ENCODE assay signal across 37 mouse cellular contexts in genomic region chr4:34850156-34850555, GRCm38 (mm10). TPM values are rescaled to one million over a fixed set of nuclear protein-coding genes. Genes with fewer than 3 reads are reported as not detected.
"Had no signal": no experiment of that assay in that cellular context is flagged by ENCODE, and none has a peak within 500 bp of the region (broad histone marks: within the 10 kb centered on the region; RNA-seq: fewer than 3 reads in every experiment).

No protein-coding gene starts in this region.

- DNase-seq: gastrocnemius, postnatal 14 days; gastrocnemius, postnatal 36 days; heart, adult 11 months; heart, adult 2 months; heart, postnatal 14 days; heart, postnatal 36 days; kidney, adult 18-20 months; kidney, postnatal 10 days; kidney, postnatal 25 days; kidney, postnatal 4 days; liver, embryonic 13.5 days had no signal

- H3K27me3 ChIP-seq: heart, embryonic 13.5 days; heart, embryonic 15.5 days; hindbrain, embryonic 13.5 days; hindbrain, embryonic 15.5 days; intestine, embryonic 15.5 days; limb, embryonic 12.5 days; liver, embryonic 13.5 days; liver, embryonic 15.5 days had no signal

- H3K9ac ChIP-seq: heart, embryonic 13.5 days; heart, embryonic 15.5 days; hindbrain, embryonic 13.5 days; hindbrain, embryonic 15.5 days; intestine, embryonic 15.5 days; limb, embryonic 12.5 days; liver, embryonic 13.5 days; liver, embryonic 15.5 days had no signal

- H3K9me3 ChIP-seq: heart, embryonic 13.5 days; heart, embryonic 15.5 days; hindbrain, embryonic 13.5 days; hindbrain, embryonic 15.5 days; intestine, embryonic 15.5 days; limb, embryonic 10.5 days; liver, embryonic 13.5 days; liver, embryonic 15.5 days had no signal

- ATAC-seq: hindbrain, postnatal 0 days; intestine, embryonic 15.5 days; intestine, postnatal 0 days had no signal

- H3K4me2 ChIP-seq: heart, embryonic 11.5 days; heart, embryonic 13.5 days; heart, embryonic 15.5 days; hindbrain, embryonic 13.5 days; hindbrain, embryonic 15.5 days; intestine, embryonic 15.5 days; limb, embryonic 12.5 days; liver, embryonic 11.5 days; liver, embryonic 13.5 days; liver, embryonic 15.5 days had no signal

- H3K27ac ChIP-seq: heart, adult 2 months; heart, embryonic 13.5 days; heart, embryonic 15.5 days; hindbrain, embryonic 13.5 days; hindbrain, embryonic 15.5 days; hindbrain, postnatal 0 days; intestine, embryonic 15.5 days; layer of hippocampus, adult 2 months; left cerebral cortex, adult 2 months; limb, embryonic 10.5 days; limb, embryonic 12.5 days; liver, embryonic 13.5 days; liver, embryonic 15.5 days had no signal

- H3K4me3 ChIP-seq: heart, adult 2 months; heart, embryonic 13.5 days; heart, embryonic 15.5 days; hindbrain, embryonic 13.5 days; hindbrain, embryonic 15.5 days; intestine, embryonic 15.5 days; layer of hippocampus, adult 2 months; left cerebral cortex, adult 2 months; limb, embryonic 10.5 days; limb, embryonic 12.5 days; liver, embryonic 13.5 days; liver, embryonic 15.5 days had no signal

- H3K36me3 ChIP-seq: hindbrain, embryonic 15.5 days had no signal

- H3K4me1 ChIP-seq: hindbrain, embryonic 15.5 days; intestine, embryonic 15.5 days; limb, embryonic 10.5 days; limb, embryonic 12.5 days; liver, embryonic 15.5 days had no signal

RNA-seq across cellular contexts. Expression of gene Cga, which starts 43.4 kb away (rescaled TPM):
- total RNA-seq: gastrocnemius, adult 18-20 months; gastrocnemius, adult 8-10 months; gastrocnemius, postnatal 14 days; gastrocnemius, postnatal 36 days; heart, adult 2 months; heart, postnatal 14 days; heart, postnatal 36 days; hematopoietic stem cell, adult 5-6 weeks; hindbrain, postnatal 0 days; layer of hippocampus, adult 2 months; layer of hippocampus, postnatal 10 days; layer of hippocampus, postnatal 25 days; left cerebral cortex, adult 2 months; left cerebral cortex, postnatal 14 days; left cerebral cortex, postnatal 36 days had no signal
- polyA plus RNA-seq: gonadal fat pad, adult 2 months; heart, adult 2 months; heart, embryonic 11.5 days; heart, embryonic 13.5 days; heart, embryonic 15.5 days; heart, postnatal 0 days; hindbrain, embryonic 11.5 days; hindbrain, embryonic 13.5 days; hindbrain, embryonic 15.5 days; hindbrain, postnatal 0 days; intestine, embryonic 15.5 days; intestine, postnatal 0 days; kidney, embryonic 16.5 days; limb, embryonic 10.5 days; limb, embryonic 12.5 days; limb, embryonic 14.5 days; liver, embryonic 11.5 days had no signal
